Mouse (Mus musculus): Measurements from ENCODE around the gene Dclk1. TPM values are rescaled to one million over a fixed set of nuclear protein-coding genes. Genes with fewer than 3 reads are reported as not detected.

Gene Dclk1
- polyA plus RNA-seq, 1 experiment from 2014 or later: 256 TPM

DNA sequence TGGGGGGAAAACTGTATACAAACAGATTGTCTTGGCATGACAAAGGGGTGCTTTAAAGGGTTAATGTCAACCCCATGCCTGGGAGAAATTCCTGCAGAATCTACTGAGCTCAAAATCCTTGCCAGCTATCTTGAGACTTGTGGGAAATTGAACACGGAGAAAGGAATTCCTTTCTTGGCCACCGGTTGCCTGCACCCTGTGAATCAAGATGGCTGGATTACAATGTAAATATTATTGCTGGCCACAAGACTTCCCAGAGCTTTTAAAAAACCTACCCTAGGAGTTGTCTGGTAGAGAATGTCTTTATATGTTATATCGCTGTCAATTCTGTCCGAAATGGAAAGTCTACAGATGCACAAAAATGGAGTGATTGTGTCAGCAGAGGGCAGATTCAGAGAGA is 28.4 kb upstream of the Dclk1 start:
- H3K9ac ChIP-seq: no peak overlapping the region
- 0 out of 2 replicates have a peak overlapping the region, but pooled peaks have one; percentile 21 for H3K27ac ChIP-seq
- no peaks in the 10 kb centered on the region for H3K9me3 ChIP-seq (ENCODE audit: control insufficient read depth, low read length)
- 57% methylated on average over 4 of the region's 4 CpGs for WGBS
- no peaks in the 10 kb centered on the region for H3K36me3 ChIP-seq (replicated peaks; ENCODE audit: control insufficient read depth, insufficient read depth)
- H3K4me2 ChIP-seq (replicated peaks): 0 out of 2 replicates have a peak overlapping the region, but pooled peaks have one; percentile 6
- no peak overlapping the region for H3K4me3 ChIP-seq (replicated peaks; ENCODE audit: low read length)
- no peaks in the 10 kb centered on the region for H3K27me3 ChIP-seq (ENCODE audit: control insufficient read depth, insufficient read depth, low read length)
- ATAC-seq (ENCODE audit: low FRiP score) (no peak), DNase-seq (ENCODE audit: low spot score) (no peak)
- H3K4me1 ChIP-seq (replicated peaks; ENCODE audit: control insufficient read depth, insufficient read depth, low read length): peaks cover 4% of the 10 kb centered on the region; the same call in 1 of the 2 replicates

DNA sequence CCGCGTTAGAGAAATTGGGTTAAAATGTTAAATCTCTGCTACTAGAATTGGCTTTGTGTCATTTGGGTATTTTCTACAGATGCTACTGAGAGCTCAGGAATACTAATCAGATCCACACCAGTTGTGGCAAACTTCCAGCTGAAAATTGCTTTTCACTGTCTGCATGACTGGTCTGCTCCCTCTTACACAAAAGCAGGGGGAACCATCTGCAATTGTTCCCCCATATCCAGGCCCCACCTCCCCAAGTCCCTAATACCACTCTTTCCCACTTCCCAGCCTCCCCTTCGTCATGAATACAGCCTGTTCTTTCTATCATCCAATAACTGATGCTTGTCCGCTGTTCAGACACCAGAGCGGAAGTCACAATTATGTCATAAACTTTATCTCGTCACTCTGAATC is 27.8 kb upstream of the Dclk1 start:
- no peak overlapping the region for H3K4me2 ChIP-seq (replicated peaks)
- H3K9ac ChIP-seq: no peak overlapping the region
- H3K27ac ChIP-seq: no peak overlapping the region
- 59% methylated on average over 6 of the region's 6 CpGs for WGBS
- ATAC-seq (ENCODE audit: low FRiP score) (peak; percentile 31; the same call in 1 of the 2 replicates), DNase-seq (ENCODE audit: low spot score) (peak; percentile 55)
- no peaks in the 10 kb centered on the region for H3K36me3 ChIP-seq (replicated peaks; ENCODE audit: control insufficient read depth, insufficient read depth)
- no peaks in the 10 kb centered on the region for H3K27me3 ChIP-seq (ENCODE audit: control insufficient read depth, insufficient read depth, low read length)
- peaks cover 4% of the 10 kb centered on the region; the same call in 1 of the 2 replicates for H3K4me1 ChIP-seq (replicated peaks; ENCODE audit: control insufficient read depth, insufficient read depth, low read length)
- no peak overlapping the region for H3K4me3 ChIP-seq (replicated peaks; ENCODE audit: low read length)
- H3K9me3 ChIP-seq (ENCODE audit: control insufficient read depth, low read length): no peaks in the 10 kb centered on the region

DNA sequence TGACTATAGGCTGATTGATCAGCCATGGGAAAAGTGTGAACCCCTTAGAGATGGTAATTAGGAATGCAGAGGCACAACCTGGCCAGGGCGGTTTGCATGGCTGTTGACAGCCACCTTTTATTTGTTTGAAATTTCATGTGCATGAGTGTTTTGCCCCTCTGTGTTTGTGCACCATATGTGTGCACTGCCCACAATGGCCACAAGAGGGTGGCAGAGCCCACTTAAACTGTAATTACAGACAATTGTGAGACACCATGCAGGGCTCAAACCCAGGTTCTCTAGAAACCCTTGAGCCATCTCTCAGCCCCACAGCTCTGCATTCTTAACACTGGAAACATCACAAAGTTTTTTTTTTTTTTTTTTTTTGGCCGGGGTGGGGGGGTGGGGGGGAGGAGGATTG is 19.7 kb upstream of the Dclk1 start:
- Histone ChIP-seq H3K4me3 (replicated peaks; ENCODE audit: low read length) (no peak overlapping the region), H3K36me3 (replicated peaks; ENCODE audit: control insufficient read depth, insufficient read depth) (no peaks in the 10 kb centered on the region), H3K4me2 (replicated peaks) (no peak overlapping the region), H3K27me3 (ENCODE audit: control insufficient read depth, insufficient read depth, low read length) (no peaks in the 10 kb centered on the region), H3K27ac (no peak overlapping the region), H3K9ac (no peak overlapping the region), H3K9me3 (ENCODE audit: control insufficient read depth, low read length) (peaks cover 3% of the 10 kb centered on the region; the same call in 1 of the 2 replicates), H3K4me1 (replicated peaks; ENCODE audit: control insufficient read depth, insufficient read depth, low read length) (no peaks in the 10 kb centered on the region)
- ATAC-seq (ENCODE audit: low FRiP score) (no peak), DNase-seq (ENCODE audit: low spot score) (no peak)
- WGBS: 94% methylated on average over 2 of the region's 2 CpGs

DNA sequence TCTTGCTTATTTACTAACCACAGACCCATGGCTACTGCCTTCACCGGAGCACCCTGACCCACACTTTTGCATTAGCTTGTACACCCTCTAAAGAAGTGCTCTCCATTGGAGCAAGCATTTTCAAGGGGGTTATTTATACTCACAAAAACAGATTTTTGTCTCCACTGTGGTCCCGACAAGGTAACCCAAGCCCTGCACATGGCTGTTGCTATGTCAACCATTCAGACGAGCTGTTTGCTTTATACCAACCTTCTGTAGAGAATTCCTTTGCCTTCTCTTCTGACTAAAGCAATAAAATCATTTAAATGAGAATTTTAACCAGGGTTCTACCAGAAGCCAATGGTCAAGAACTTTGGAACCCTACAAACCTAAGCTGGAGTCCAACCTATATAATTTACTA is 18.3 kb upstream of the Dclk1 start:
- H3K27me3 ChIP-seq (ENCODE audit: control insufficient read depth, insufficient read depth, low read length): no peaks in the 10 kb centered on the region
- no peaks in the 10 kb centered on the region for H3K4me1 ChIP-seq (replicated peaks; ENCODE audit: control insufficient read depth, insufficient read depth, low read length)
- H3K27ac ChIP-seq: no peak overlapping the region
- no peak for ATAC-seq (ENCODE audit: low FRiP score)
- H3K36me3 ChIP-seq (replicated peaks; ENCODE audit: control insufficient read depth, insufficient read depth): no peaks in the 10 kb centered on the region
- DNase-seq (ENCODE audit: low spot score): no peak
- no peak overlapping the region for H3K4me2 ChIP-seq (replicated peaks)
- no peak overlapping the region for H3K9ac ChIP-seq
- H3K9me3 ChIP-seq (ENCODE audit: control insufficient read depth, low read length): peaks cover 3% of the 10 kb centered on the region; the same call in 1 of the 2 replicates
- 76% methylated on average over 3 of the region's 3 CpGs for WGBS
- H3K4me3 ChIP-seq (replicated peaks; ENCODE audit: low read length): no peak overlapping the region

DNA sequence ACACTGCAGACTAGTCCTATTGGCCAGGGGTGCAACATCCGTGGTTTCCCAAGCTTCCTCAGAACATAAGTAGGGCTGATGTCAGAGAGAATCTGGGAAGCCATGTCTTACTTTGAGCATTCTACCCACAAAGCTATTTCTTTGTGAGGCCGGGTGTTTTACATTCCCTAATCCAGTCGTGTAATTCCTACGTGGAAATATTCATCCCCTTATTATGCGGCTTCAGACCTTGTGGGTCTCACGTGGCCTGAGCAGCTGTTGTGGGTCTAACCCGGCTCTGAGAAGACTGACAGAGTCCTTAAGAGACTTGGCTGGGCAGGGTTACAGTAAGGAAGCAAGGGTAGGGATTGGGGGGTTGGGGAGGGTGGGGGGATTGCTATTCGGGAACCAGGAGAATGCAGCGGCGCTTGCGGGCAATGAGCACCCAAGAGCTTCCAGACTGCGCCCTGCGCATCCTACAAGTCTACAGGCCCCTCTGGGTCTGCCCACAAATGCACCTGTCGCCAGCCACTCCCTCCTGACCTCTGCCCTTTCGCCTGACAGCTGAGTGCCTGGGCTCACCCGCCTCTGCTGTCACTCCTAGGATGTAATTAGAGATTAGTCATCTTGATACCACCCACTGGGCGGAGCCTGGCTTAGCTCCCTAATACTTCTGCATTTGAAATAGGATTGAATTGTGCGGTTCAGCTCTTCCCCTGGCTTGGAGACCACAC is 15.5 kb upstream of the Dclk1 start:
- no peak overlapping the region for H3K9ac ChIP-seq
- no peak for DNase-seq (ENCODE audit: low spot score)
- peaks cover 3% of the 10 kb centered on the region; the same call in 1 of the 2 replicates for H3K9me3 ChIP-seq (ENCODE audit: control insufficient read depth, low read length)
- WGBS: 22% methylated on average over 18 of the region's 18 CpGs
- H3K4me3 ChIP-seq (replicated peaks; ENCODE audit: low read length): no peak overlapping the region
- H3K27ac ChIP-seq: no peak overlapping the region
- no peaks in the 10 kb centered on the region for H3K36me3 ChIP-seq (replicated peaks; ENCODE audit: control insufficient read depth, insufficient read depth)
- ATAC-seq (ENCODE audit: low FRiP score): peak; percentile 40; the same call in 1 of the 2 replicates
- peak overlapping the region; percentile 41 for H3K4me2 ChIP-seq (replicated peaks)
- no peaks in the 10 kb centered on the region for H3K4me1 ChIP-seq (replicated peaks; ENCODE audit: control insufficient read depth, insufficient read depth, low read length)
- no peaks in the 10 kb centered on the region for H3K27me3 ChIP-seq (ENCODE audit: control insufficient read depth, insufficient read depth, low read length)

DNA sequence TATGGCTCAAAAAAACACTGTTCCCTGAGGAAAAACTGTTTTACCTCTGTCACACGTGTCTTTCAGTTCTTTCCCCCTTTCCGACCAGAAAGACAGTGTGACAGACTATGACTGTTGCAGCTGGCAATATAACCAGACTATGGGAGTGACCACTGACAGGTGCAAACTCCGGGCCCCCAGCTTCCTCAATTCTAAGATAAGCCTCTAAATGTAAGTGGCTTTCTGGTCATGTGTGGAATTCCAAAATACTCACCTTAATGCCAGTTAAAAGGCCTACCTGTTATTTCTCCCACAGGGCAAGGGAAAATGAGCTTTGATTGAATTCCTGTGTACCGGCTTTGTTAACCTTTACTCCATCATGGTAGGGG is 15.0 kb upstream of the Dclk1 start:
- Histone ChIP-seq H3K4me2 (replicated peaks) (peak overlapping the region; percentile 41), H3K9ac (no peak overlapping the region), H3K4me1 (replicated peaks; ENCODE audit: control insufficient read depth, insufficient read depth, low read length) (no peaks in the 10 kb centered on the region), H3K27ac (no peak overlapping the region), H3K36me3 (replicated peaks; ENCODE audit: control insufficient read depth, insufficient read depth) (no peaks in the 10 kb centered on the region), H3K4me3 (replicated peaks; ENCODE audit: low read length) (no peak overlapping the region), H3K27me3 (ENCODE audit: control insufficient read depth, insufficient read depth, low read length) (no peaks in the 10 kb centered on the region), H3K9me3 (ENCODE audit: control insufficient read depth, low read length) (peaks cover 9% of the 10 kb centered on the region; the same call in 1 of the 2 replicates)
- DNase-seq (ENCODE audit: low spot score): no peak
- 38% methylated on average over 4 of the region's 4 CpGs for WGBS
- no peak for ATAC-seq (ENCODE audit: low FRiP score)

GRCm38 (mm10) chr3:55242422-55243055 is 375 bp downstream of the Dclk1 start:
- peak; percentile 95 for ATAC-seq (ENCODE audit: low FRiP score)
- peak overlapping the region; percentile 65 for H3K4me2 ChIP-seq (replicated peaks)
- no peaks in the 10 kb centered on the region for H3K9me3 ChIP-seq (ENCODE audit: control insufficient read depth, low read length)
- WGBS: under 1% methylated on average over 45 of the region's 45 CpGs
- H3K36me3 ChIP-seq (replicated peaks; ENCODE audit: control insufficient read depth, insufficient read depth): peaks cover 6% of the 10 kb centered on the region; the same call in 1 of the 2 replicates
- no peaks in the 10 kb centered on the region for H3K27me3 ChIP-seq (ENCODE audit: control insufficient read depth, insufficient read depth, low read length)
- H3K27ac ChIP-seq: peak overlapping the region; percentile 96
- H3K9ac ChIP-seq: peak overlapping the region; percentile 93
- peak overlapping the region; percentile 69 for H3K4me3 ChIP-seq (replicated peaks; ENCODE audit: low read length)
- peak; percentile 85 for DNase-seq (ENCODE audit: low spot score)
- H3K4me1 ChIP-seq (replicated peaks; ENCODE audit: control insufficient read depth, insufficient read depth, low read length): peaks cover 31% of the 10 kb centered on the region

- H3K27ac ChIP-seq: peak overlapping the region; percentile 96
- ATAC-seq (ENCODE audit: low FRiP score) (peak; percentile 61), DNase-seq (ENCODE audit: low spot score) (peak; percentile 61)
- no peaks in the 10 kb centered on the region for H3K9me3 ChIP-seq (ENCODE audit: control insufficient read depth, low read length)
- 0% methylated on average over 8 of the region's 8 CpGs for WGBS
- H3K4me3 ChIP-seq (replicated peaks; ENCODE audit: low read length): peak overlapping the region; percentile 69
- H3K36me3 ChIP-seq (replicated peaks; ENCODE audit: control insufficient read depth, insufficient read depth): peaks cover 11% of the 10 kb centered on the region; the same call in 1 of the 2 replicates
- H3K4me2 ChIP-seq (replicated peaks): peak overlapping the region; percentile 65
- H3K9ac ChIP-seq: peak overlapping the region; percentile 93
- H3K4me1 ChIP-seq (replicated peaks; ENCODE audit: control insufficient read depth, insufficient read depth, low read length): peaks cover 35% of the 10 kb centered on the region
- H3K27me3 ChIP-seq (ENCODE audit: control insufficient read depth, insufficient read depth, low read length): no peaks in the 10 kb centered on the region
Measured at GRCm38 (mm10) chr3:55243056-55243471, 900 bp downstream of the Dclk1 start.

GRCm38 (mm10) chr3:55244087-55244486 is 1.9 kb downstream of the Dclk1 start:
- WGBS: 31% methylated on average over 6 of the region's 6 CpGs
- no peak for ATAC-seq (ENCODE audit: low FRiP score)

More at GRCm38 (mm10) chr3:55244087-55244486, 1.9 kb downstream of the Dclk1 start:
- H3K9ac ChIP-seq: peak overlapping the region; percentile 93
- H3K36me3 ChIP-seq (replicated peaks; ENCODE audit: control insufficient read depth, insufficient read depth): peaks cover 21% of the 10 kb centered on the region
- H3K27ac ChIP-seq: peak overlapping the region; percentile 96
- no peak for DNase-seq (ENCODE audit: low spot score)
- H3K4me3 ChIP-seq (replicated peaks; ENCODE audit: low read length): peak overlapping the region; percentile 69
- no peaks in the 10 kb centered on the region for H3K27me3 ChIP-seq (ENCODE audit: control insufficient read depth, insufficient read depth, low read length)
- peak overlapping the region; percentile 65 for H3K4me2 ChIP-seq (replicated peaks)
- peaks cover 44% of the 10 kb centered on the region for H3K4me1 ChIP-seq (replicated peaks; ENCODE audit: control insufficient read depth, insufficient read depth, low read length)
- H3K9me3 ChIP-seq (ENCODE audit: control insufficient read depth, low read length): no peaks in the 10 kb centered on the region

All from hindbrain, embryonic 14.5 days (tissue).